Mouse (Mus musculus): ENCODE results near the gene Mrpl21. TPM values are rescaled to one million over a fixed set of nuclear protein-coding genes. Genes with fewer than 3 reads are reported as not detected.

Mrpl21 gene
- 101 TPM for polyA plus RNA-seq (2017; shearing (Covaris generic))

DNA sequence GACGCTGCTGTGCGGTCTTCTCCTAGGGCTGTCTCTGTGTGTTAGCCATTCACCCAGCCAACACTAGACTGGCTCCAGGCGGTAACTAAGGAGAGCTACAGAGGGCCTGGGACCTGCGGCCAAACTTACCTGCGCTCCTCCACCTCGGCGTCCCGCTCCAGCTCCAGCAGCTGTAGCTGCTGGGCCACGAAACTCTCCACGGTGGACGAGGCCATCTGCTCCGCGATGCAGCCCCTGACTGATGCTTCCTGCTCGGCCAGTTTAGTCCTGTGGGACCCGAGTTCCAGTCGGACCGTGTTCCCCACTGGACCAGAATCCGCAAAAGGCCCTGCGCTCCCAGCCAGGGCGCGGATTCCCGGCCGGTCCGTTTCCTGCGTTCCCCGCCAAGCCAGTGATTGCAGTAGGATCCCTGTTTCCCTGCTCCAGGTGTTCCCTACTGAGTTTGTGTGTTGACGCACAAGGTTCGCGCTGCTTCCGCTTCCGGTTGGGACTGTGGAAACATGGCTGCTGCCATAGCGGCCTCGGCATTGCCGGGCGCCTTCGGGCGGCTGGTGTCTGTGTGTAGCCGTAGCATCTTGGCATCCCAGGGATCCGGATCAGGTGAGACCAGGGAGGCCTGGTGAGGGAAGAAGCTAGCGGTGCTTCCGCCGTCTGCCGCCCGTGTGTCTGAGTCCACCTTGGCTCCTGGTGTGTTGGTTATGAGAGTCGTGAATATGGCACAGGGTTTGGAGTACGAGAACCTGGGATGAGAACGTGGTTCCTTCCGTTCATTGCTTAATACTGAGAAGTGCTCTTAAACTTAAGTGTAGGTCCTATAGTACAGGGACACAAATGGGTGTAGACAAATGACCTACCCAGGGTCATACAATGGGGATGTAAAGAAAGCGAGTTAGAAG, at the start of gene Mrpl21, which contains the start of gene Ighmbp2:
TSS of gene Mrpl21 (plus strand) at position 330 of the 896 bp plus-strand sequence.
TSS of gene Ighmbp2 (minus strand) at position 446 of the 896 bp plus-strand sequence.

DNA sequence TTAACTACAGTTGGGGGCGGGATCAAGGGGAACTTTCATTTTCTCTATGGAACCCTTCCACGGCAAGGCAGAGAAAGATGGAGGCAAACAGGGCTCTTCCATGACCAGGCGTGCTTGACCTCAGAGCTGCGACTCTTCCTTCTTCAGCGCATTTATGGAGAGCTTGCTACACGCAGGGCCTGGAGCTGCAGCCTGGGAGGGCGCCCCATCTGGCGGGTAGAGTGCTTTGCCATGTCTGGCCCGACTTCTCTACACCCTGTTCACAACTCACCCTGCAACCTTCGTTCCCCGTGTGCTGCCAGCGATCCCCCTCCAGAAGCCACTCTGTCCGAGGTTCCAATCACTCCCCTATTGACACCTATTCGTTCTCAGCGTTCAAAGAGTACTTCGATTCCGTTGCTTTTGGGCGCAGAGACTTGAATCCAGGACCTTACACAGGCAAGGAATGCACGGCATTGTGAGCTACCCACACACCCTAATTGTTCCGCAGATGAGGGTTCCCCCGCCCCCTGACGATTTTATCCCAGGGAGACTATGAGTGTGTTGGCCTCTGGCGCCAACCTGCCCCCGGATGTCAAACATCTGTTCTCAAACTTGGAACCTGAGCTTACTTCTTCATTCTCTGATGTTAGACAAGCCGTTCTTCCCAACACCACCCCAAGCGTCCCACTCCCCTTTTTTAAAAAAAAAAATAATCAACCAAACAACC, 39.7 kb downstream of the Mrpl21 start, which contains the start of gene Cpt1a:
TSS of gene Cpt1a (plus strand) at position 74 of the 709 bp plus-strand sequence.

Other genes with a start within 250 kb of the Mrpl21 start
- gene Ighmbp2, start 116 bp downstream of the Mrpl21 start, polyA plus RNA-seq (2017; shearing (Covaris generic)) = 17.5 TPM
- gene Cpt1a, start 39.4 kb downstream of the Mrpl21 start, polyA plus RNA-seq (2017; shearing (Covaris generic)) = 46.1 TPM
- gene Tesmin, start 106.0 kb downstream of the Mrpl21 start, polyA plus RNA-seq (2017; shearing (Covaris generic)) = not detected
- 6.1 TPM for gene Gal, start 131.6 kb downstream of the Mrpl21 start, polyA plus RNA-seq (2017; shearing (Covaris generic))

Data from activated CD4-positive, CD25-positive, alpha-beta regulatory T cell, adult 9 weeks (primary cell).